Mouse (Mus musculus): ENCODE results near the gene Fam20c.

Gene Fam20c

GRCm38 (mm10) chr5:138754303-138755120 is at the start of gene Fam20c:
Fam20c (plus strand) TSS chr5:138754514.
- peak; percentile 78 for DNase-seq (ENCODE audit: low spot score)

DNA sequence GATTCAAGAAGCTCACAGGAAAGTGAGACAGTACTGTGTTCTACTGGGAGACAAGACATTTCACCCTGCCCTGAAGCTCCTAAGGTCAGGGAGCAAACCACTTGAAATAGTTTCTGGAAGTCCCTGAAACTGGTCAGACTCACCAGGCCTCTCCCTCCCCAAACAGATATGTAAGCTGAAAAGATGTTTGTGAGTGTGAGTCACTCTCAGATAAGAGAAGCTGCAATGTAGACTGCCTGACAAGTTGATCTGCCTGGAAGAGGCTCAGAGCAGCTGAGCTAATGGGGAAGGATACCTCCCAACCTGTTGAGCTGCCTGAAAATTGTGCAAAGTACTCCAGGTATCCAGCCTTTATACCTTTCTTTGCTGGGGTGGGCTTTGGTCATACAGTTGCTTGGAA is 46.9 kb upstream of the Fam20c start:
- peak; percentile 25 for DNase-seq (ENCODE audit: low spot score)

DNA sequence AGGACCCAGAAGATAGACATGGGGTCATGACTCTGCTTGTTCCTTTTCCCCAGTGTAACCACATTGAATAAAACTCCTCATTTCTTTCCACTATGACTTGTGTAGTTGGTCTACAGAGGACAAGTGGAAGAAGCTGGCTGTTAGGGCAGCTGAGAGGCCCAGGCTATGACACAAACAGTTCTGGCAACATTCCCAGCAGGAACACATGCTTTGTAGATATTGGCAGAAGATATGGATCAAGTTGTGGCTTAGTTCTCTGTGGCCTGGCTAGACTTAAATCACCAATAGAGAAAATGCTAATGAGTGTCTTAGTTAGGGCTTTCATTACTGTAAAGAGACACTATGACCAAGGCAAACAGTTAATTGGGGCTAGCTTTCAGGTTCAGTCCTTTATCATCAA is 45.7 kb upstream of the Fam20c start:
- DNase-seq (ENCODE audit: low spot score), result no peak

- DNase-seq (ENCODE audit: low spot score), result no peak
Measured at GRCm38 (mm10) chr5:138715561-138716095, 38.7 kb upstream of the Fam20c start.

- DNase-seq (ENCODE audit: low spot score), result no peak
Measured at GRCm38 (mm10) chr5:138720329-138721190, 33.8 kb upstream of the Fam20c start.

DNA sequence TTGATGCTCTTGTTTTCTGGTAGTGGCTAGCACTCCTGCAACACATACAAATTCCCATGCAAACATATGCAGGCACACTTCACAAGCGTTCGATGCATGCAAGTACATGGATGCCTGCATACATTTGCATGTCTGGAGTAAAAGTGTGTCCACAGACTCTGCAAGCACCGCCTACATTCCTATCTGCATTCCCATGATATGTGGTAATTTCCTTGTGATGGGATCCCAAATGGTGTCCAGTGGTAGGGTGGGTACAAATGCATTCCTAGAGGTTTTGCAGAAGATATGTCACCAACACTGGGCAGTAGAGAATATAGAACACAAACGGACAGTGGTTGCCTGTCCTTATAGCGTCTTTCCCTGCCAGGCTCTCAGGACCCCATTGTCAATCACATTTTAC is 29.9 kb upstream of the Fam20c start:
- no peak for DNase-seq (ENCODE audit: low spot score)

DNA sequence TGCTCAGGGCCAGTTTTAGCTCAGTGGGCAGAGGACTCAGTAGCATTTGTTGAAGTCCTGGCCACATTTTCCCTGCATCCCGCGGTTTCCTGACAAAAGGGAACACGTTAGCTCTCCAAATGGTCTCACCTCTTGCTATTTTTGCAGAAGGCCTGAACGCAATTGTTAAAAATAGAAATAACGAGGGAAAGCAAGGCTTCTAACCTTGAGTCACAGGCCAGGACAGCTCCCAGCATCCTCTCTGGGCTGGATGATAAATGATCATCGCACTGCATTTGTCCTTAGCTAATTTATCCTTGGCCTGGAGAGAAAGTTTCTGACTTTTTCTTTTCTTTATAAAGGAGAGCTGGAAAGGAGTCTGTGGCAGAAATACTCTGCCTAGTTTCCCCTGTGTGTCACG is 29.2 kb upstream of the Fam20c start:
- DNase-seq (ENCODE audit: low spot score), result no peak

GRCm38 (mm10) chr5:138730863-138731262 is 23.5 kb upstream of the Fam20c start:
- no peak for DNase-seq (ENCODE audit: low spot score)

DNA sequence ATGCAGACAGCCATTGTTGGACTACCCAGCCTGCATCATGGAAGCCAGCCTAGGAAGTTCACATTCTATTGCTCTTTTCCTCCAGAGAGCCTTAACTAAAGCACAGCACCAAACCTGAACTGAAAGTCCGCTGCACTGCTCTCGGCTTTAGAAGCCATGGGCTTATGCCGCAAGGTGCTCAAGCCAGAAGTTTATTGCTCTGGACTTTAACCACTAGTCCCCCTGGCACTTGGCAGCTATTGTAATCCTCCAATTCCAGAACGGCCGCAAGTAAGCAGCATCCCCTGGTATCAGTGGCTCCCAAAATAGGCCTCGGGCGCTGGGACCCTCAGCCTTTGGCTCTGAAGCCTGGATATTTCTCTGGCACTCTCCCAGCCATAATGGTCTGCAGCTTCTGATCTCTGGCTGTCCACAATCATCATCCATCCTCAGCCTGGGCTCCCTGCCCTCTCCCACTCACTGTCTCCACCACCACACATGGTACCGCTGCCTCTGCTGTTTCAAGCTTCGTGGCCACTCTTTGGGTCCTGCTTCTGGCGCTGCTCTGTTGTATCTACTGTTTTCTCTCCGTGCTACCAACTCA is 20.9 kb upstream of the Fam20c start:
- DNase-seq (ENCODE audit: low spot score), result no peak

- DNase-seq (ENCODE audit: low spot score), result peak; percentile 41
Measured at GRCm38 (mm10) chr5:138734018-138734417, 20.3 kb upstream of the Fam20c start.

DNA sequence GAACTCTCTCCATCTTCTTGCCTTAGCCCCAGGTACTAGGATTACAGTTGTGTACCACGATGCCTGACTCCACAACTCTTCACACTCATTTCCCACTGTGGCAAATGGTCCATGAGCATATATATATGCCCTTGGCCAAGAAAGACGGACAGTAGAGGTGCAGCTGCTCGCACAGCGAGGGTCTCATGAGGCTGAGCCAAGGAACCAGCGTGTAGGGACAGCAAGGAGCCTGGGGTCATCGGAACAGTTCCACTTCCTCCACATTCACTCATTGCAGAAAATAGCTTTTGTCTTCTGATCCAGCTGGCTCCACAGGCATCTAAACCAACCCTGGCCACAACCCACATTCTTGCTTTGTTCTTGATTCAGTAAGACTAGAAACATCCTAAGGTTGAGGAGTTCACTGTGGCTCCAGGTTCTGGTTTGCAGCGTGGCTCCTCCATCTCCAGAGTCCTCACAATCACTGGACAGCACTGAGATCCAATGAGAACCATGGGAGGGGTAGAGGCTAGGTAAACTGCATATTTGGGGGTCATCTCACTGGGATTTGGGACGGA is 19.0 kb upstream of the Fam20c start:
- no peak for DNase-seq (ENCODE audit: low spot score)

GRCm38 (mm10) chr5:138740150-138740549 is 14.2 kb upstream of the Fam20c start:
- no peak for DNase-seq (ENCODE audit: low spot score)

DNA sequence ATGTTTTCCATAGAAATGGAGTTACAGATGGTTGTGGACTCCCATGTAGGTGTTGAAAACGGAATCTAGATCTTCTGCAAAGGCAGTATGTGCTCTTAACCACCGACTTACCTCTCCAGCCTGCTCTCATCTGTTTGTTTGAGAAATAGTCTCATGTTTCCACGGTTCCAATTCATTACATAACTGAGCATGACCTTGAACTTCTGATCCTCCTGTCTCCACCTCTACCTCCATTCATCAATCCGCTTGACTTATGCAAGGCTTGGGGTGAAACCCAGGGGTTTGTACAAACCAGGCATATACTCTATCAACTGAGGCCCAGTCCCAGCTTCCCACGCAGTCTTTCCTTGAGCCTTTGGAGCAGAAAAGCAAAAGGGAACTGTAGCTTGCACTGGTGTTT is 12.8 kb upstream of the Fam20c start:
- DNase-seq (ENCODE audit: low spot score), result no peak

DNA sequence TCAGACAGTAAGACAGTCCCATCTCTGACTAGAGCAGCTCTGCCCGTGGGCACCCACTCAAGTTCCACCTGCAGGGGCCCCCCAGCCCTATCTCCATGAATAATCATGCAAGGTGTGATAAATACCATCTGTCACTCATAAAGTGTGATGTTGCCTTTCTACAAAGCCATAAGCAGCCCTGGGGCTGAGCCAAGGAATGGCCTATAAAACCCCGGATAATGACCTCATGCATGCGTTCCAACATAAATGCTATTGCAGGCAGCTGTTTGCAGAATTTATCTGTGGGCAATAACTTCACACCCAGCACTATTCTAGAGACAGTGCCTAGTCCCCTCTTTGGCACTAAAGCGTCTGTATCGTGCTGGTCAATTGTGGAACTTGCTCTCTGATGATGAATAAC is 12.0 kb upstream of the Fam20c start:
- no peak for DNase-seq (ENCODE audit: low spot score)

GRCm38 (mm10) chr5:138743631-138744030 is 10.7 kb upstream of the Fam20c start:
- no peak for DNase-seq (ENCODE audit: low spot score)

DNA sequence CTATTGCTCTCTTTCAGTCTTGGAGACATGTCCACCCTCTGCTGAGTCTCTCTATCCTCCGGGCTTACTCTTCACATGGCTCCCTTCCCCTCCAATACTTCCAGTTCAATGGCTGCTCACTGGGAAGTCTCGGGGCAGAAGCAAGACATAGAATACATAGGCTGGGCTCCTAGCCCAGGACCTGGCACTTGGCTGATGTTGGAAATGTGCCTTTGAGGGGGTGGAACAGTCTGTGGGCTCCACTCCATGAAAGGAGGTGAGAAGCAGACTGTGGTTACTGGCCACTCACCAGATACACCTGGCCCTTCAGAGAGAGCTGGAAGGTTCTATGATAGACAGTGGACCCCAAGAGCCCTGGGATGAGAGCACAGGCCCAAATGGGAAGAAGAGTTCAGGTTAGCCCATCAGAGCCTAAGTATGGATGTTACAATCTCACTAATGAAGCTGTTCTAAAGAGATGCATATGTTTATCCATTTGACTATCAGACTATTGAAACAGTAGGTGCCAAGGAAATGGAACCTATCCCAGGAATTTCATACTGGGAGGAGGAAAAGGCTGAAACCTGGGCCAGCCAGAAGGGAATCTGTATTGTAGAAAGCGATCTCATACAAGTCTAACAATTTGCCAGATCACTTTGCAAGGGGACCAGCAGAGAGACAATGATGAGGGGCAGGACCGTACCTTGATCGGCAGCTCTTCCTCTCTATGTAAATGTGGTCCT is 8.8 kb upstream of the Fam20c start:
- no peak for DNase-seq (ENCODE audit: low spot score)

DNA sequence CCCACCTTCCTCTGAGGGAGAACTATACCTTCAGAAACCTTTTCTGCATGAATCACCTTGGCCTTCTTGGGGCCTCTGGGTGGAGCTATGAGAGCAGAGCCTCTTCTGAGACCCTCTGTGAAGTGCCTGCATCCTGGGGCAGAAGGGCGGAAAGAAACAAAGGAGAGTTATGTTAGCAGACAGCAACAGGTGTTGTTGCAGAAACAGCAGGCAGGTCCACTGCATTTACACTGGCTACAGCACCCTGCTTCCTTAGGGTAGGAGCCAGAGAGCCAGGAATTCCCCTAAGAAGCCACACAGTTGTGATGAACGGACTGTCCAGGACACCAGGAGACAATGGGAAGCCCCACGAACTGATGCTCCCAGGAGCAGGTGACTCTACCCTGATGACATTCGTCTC is 1.0 kb upstream of the Fam20c start:
- DNase-seq (ENCODE audit: low spot score), result no peak

GRCm38 (mm10) chr5:138753946-138754302 is 390 bp upstream of the Fam20c start:
- no peak for DNase-seq (ENCODE audit: low spot score)

- DNase-seq (ENCODE audit: low spot score), result no peak
Measured at GRCm38 (mm10) chr5:138755121-138755452, 773 bp downstream of the Fam20c start.

GRCm38 (mm10) chr5:138755453-138756301 is 1.4 kb downstream of the Fam20c start:
- DNase-seq (ENCODE audit: low spot score), result peak; percentile 21

Measured in yolk sac, embryonic 10.5 days (tissue).